Comparison of ENCODE assay signal across 33 mouse cellular contexts in genomic region chr12:25265066-25265465, GRCm38 (mm10).
DNase-seq lines count a peak whose midpoint lies in the region; ATAC-seq and TF ChIP-seq lines count a peak whose summit lies in the region.
"Had no signal": no experiment of that assay in that cellular context is flagged by ENCODE, and none has a peak within 500 bp of the region (broad histone marks: within the 10 kb centered on the region; RNA-seq: fewer than 3 reads in every experiment).

No protein-coding gene starts in this region.

- no peaks in the 10 kb centered on the region for H3K36me3 ChIP-seq in forebrain, embryonic 10.5 days (replicated peaks)
- H3K36me3 ChIP-seq in forebrain, postnatal 0 days (ENCODE audit: insufficient read depth), result no peaks in the 10 kb centered on the region
- H3K36me3 ChIP-seq in E14TG2a.4 (ENCODE audit: insufficient read depth, low read length), result no peaks in the 10 kb centered on the region
- no peaks in the 10 kb centered on the region for H3K36me3 ChIP-seq in limb, embryonic 12.5 days
- H3K36me3 ChIP-seq: embryonic facial prominence, embryonic 13.5 days; forebrain, embryonic 12.5 days; G1E; hindbrain, embryonic 15.5 days; kidney, embryonic 15.5 days; liver, embryonic 15.5 days; midbrain, embryonic 15.5 days; neural tube, embryonic 15.5 days had no signal

- DNase-seq in forebrain, embryonic 10.5 days (ENCODE audit: extremely low spot score, low spot score), result no peak
- no peak for DNase-seq in forebrain, postnatal 0 days
- DNase-seq in lung, postnatal 10 days, result peak; percentile 30
- DNase-seq in lung, adult 2 months, result no peak
- no peak for DNase-seq in c-Kit-positive CD71-positive TER-119-positive erythroid progenitor cells, embryonic 14.5 days (ENCODE audit: low spot score)
- no peak for DNase-seq in right cerebral cortex, postnatal 4 days
- DNase-seq: adrenal gland, postnatal 10 days; cerebellum, adult 11-12 months; cerebellum, adult 9-11 months; gastrocnemius, postnatal 14 days; heart, adult 18-20 months; heart, postnatal 4 days; kidney, adult 18-20 months; kidney, postnatal 25 days; liver; right cerebral cortex, adult 18-20 months; thymus, postnatal 4 days had no signal

- H3K27me3 ChIP-seq in forebrain, embryonic 10.5 days (ENCODE audit: poor library complexity, severe bottlenecking), result peaks cover 17% of the 10 kb centered on the region; the same call in 1 of the 2 replicates
- no peaks in the 10 kb centered on the region for H3K27me3 ChIP-seq in forebrain, postnatal 0 days (ENCODE audit: insufficient read depth, low read length)
- H3K27me3 ChIP-seq in E14TG2a.4 (ENCODE audit: insufficient read depth, low read length), result peaks cover 26% of the 10 kb centered on the region
- H3K27me3 ChIP-seq in limb, embryonic 12.5 days, result peaks cover 15% of the 10 kb centered on the region; the same call in 1 of the 2 replicates
- H3K27me3 ChIP-seq: hindbrain, embryonic 15.5 days; kidney, embryonic 15.5 days; liver, embryonic 15.5 days; midbrain, embryonic 15.5 days; neural tube, embryonic 15.5 days; Patski had no signal

- no peak for TF ChIP-seq POLR2A in lung, adult 2 months (IDR thresholded peaks at IDR 0.05; ENCODE audit: borderline replicate concordance, extremely low read depth, low read depth, low read length)

- H3K9ac ChIP-seq in forebrain, postnatal 0 days, result no peak overlapping the region
- no peak overlapping the region for H3K9ac ChIP-seq in limb, embryonic 12.5 days (replicated peaks)
- H3K9ac ChIP-seq: embryonic facial prominence, embryonic 13.5 days; forebrain, embryonic 12.5 days; hindbrain, embryonic 15.5 days; kidney, embryonic 15.5 days; liver, embryonic 15.5 days; midbrain, embryonic 15.5 days; neural tube, embryonic 15.5 days had no signal

- no peak overlapping the region for H3K4me3 ChIP-seq in forebrain, embryonic 10.5 days
- H3K4me3 ChIP-seq in forebrain, postnatal 0 days (ENCODE audit: low read depth, low read length), result no peak overlapping the region
- H3K4me3 ChIP-seq in lung, adult 2 months (replicated peaks; ENCODE audit: extremely low read depth, low read depth, low read length), result no peak overlapping the region
- H3K4me3 ChIP-seq in E14TG2a.4 (replicated peaks; ENCODE audit: low read length), result peak overlapping the region; percentile 7; the same call in 1 of the 2 replicates
- H3K4me3 ChIP-seq in limb, embryonic 12.5 days (replicated peaks), result no peak overlapping the region
- H3K4me3 ChIP-seq: embryonic facial prominence, embryonic 13.5 days; forebrain, embryonic 12.5 days; hindbrain, embryonic 15.5 days; kidney, embryonic 15.5 days; left cerebral cortex, adult 2 months; liver, embryonic 15.5 days; midbrain, embryonic 15.5 days; neural tube, embryonic 15.5 days had no signal

- H3K4me1 ChIP-seq in forebrain, embryonic 10.5 days, result peaks cover 46% of the 10 kb centered on the region
- peaks cover 5% of the 10 kb centered on the region; the same call in 1 of the 2 replicates for H3K4me1 ChIP-seq in forebrain, postnatal 0 days (ENCODE audit: insufficient read depth)
- H3K4me1 ChIP-seq in lung, adult 2 months (ENCODE audit: control insufficient read depth, insufficient read depth, low read length), result peaks cover 15% of the 10 kb centered on the region
- peaks cover 61% of the 10 kb centered on the region for H3K4me1 ChIP-seq in E14TG2a.4 (replicated peaks; ENCODE audit: low read depth, low read length)
- peaks cover 45% of the 10 kb centered on the region for H3K4me1 ChIP-seq in limb, embryonic 12.5 days (replicated peaks)

- no peak for TF ChIP-seq CTCF in forebrain, postnatal 0 days (IDR thresholded peaks at IDR 0.05; ENCODE audit: low read depth)
- TF ChIP-seq CTCF in lung, adult 2 months (IDR thresholded peaks at IDR 0.05; ENCODE audit: insufficient read depth, low read length), result no peak
- TF ChIP-seq CTCF in E14TG2a.4 (conservative IDR thresholded peaks at IDR 0.05; ENCODE audit: low read length), result no peak

- WGBS in forebrain, embryonic 10.5 days, result 75% methylated on average over 13 of the region's 13 CpGs
- WGBS in forebrain, postnatal 0 days, result 70% methylated on average over 13 of the region's 13 CpGs
- 68% methylated on average over 13 of the region's 13 CpGs for WGBS in lung, adult 2 months
- 33% methylated on average over 13 of the region's 13 CpGs for WGBS in limb, embryonic 12.5 days

- ATAC-seq in forebrain, postnatal 0 days, result no peak
- no peak for ATAC-seq in limb, embryonic 12.5 days (ENCODE audit: insufficient number of reproducible peaks, insufficient read depth, low FRiP score, low TSS enrichment, low read depth)
- ATAC-seq: inflammation-experienced regulatory T-cells, adult 6 months; lung, postnatal 0 days; midbrain, embryonic 15.5 days; Patski had no signal

- H3K4me2 ChIP-seq in forebrain, postnatal 0 days (ENCODE audit: low read depth), result no peak overlapping the region
- peak overlapping the region; percentile 27; the same call in 1 of the 2 replicates for H3K4me2 ChIP-seq in limb, embryonic 12.5 days
- H3K4me2 ChIP-seq: embryonic facial prominence, embryonic 13.5 days; forebrain, embryonic 12.5 days; heart, embryonic 11.5 days; hindbrain, embryonic 15.5 days; kidney, embryonic 15.5 days; liver, embryonic 15.5 days; midbrain, embryonic 15.5 days; neural tube, embryonic 15.5 days had no signal

- H3K9me3 ChIP-seq in forebrain, embryonic 10.5 days, result no peaks in the 10 kb centered on the region
- no peaks in the 10 kb centered on the region for H3K9me3 ChIP-seq in forebrain, postnatal 0 days (ENCODE audit: low read length)
- H3K9me3 ChIP-seq in E14TG2a.4 (ENCODE audit: low read length), result peaks cover 9% of the 10 kb centered on the region; the same call in 1 of the 2 replicates
- no peaks in the 10 kb centered on the region for H3K9me3 ChIP-seq in limb, embryonic 12.5 days
- H3K9me3 ChIP-seq: embryonic facial prominence, embryonic 13.5 days; forebrain, embryonic 12.5 days; hindbrain, embryonic 15.5 days; kidney, embryonic 15.5 days; liver, embryonic 15.5 days; midbrain, embryonic 15.5 days; neural tube, embryonic 15.5 days had no signal

- 0 out of 2 replicates have a peak overlapping the region, but pooled peaks have one; percentile 16 for H3K27ac ChIP-seq in forebrain, embryonic 10.5 days
- H3K27ac ChIP-seq in forebrain, postnatal 0 days (ENCODE audit: low read depth, low read length), result no peak overlapping the region
- no peak overlapping the region for H3K27ac ChIP-seq in limb, embryonic 12.5 days
- H3K27ac ChIP-seq: embryonic facial prominence, embryonic 13.5 days; forebrain, embryonic 12.5 days; hindbrain, embryonic 15.5 days; kidney, embryonic 15.5 days; left cerebral cortex, adult 2 months; liver, embryonic 15.5 days; midbrain, embryonic 15.5 days; neural tube, embryonic 15.5 days; stomach, postnatal 0 days had no signal
